Mouse (Mus musculus): ENCODE data around the gene Brd2.
A peak's percentile ranks its signal among the peaks of the same experiment; 100 is the strongest.

The Brd2 gene

DNA sequence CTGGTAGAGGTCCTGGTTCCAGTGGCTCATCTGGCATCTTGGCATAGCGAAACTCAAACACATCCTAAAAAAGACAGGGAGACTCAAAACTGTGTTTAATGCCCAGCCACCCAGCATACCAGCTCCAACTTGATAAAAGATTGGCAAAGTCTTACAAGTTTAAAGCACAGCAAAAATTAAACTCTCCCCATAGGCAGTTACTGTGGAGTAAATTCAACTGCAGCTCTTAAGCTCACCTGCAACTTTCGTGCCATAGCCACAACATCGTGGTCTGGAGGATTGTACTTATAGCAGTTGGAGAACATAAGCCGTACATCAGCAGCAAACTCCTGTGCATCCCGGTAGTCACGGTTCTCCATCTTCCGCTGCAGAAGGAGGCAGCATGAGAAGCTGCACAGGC is 8.3 kb downstream of the Brd2 start:
- no peak for DNase-seq (ENCODE audit: low spot score in 2 of 2)

DNA sequence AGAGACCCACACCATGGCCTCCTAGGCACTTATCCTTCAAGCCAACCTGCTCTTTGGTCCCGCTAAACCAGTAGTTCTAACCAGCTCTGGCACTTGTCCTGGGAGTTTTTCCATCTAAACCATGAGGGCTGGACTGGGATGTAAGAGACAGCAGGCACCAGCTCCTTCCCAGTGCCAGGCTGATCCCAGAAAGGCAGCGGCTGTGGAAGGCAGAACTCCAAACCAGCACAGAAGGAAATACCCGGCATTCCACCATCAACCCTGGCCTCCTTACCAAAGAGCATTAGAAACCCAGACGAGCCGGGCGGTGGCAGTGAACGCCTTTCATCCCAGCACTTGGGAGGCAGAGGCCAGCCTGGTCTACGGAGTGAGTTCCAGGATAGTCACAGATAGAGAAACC is 12.1 kb downstream of the Brd2 start:
- DNase-seq (ENCODE audit: low spot score in 2 of 2) = no peak

DNA sequence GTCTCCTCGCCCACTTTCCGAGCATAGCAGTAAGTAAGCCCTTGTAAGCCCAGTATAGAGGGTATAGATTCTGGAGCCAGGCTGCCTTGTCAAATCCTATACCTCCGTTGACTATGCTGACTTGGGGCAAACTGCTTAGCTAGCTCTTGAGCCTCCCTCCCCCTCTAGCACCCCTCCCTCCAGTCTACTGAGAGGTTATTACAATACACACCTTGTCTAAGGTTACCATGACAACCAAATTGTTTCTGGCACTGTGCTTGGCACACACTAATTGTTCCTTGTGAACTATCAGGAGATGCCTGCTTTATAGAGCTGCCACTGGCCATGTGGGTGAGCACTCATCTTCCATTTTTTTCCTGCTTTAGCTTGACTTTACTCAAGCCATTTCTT is 12.6 kb downstream of the Brd2 start:
- DNase-seq (ENCODE audit: low spot score in 2 of 2) = no peak

DNA sequence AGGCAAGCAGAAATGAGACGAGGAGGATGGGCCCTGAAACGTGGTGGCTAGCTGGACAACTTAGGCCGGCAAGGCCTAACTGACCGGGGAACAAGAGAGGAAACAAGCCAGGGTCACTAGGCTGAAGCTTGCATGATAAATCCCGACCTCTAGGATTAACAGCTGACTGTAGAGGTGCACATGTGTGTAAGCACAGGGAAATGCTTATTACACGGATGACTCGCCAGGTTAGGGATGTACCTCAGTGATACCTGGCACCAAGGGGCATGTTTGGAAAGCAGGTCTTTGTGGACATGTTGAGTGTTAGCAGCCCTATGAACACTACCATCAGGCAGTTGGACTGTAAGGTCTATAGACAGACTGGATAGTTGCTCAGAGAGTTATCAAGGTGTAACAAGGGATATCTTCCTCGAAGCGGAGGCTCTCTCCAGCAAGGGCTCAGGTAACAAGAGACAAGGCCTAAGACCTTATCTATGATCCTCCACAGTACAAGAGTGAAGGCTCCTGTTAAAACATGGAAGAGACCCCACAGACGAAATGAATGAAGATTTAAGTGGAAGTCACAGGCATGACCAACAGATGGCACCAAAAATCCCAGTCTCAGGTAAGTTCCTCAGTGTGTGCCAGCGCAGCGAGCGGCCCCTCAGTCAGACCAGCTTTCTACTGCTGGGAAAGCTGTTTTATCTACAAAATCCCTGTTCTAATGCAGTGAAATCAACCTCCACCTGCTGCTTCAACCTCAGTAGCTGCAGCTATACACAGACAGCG is 13.2 kb downstream of the Brd2 start:
- no peak for DNase-seq (ENCODE audit: low spot score in 2 of 2)

DNA sequence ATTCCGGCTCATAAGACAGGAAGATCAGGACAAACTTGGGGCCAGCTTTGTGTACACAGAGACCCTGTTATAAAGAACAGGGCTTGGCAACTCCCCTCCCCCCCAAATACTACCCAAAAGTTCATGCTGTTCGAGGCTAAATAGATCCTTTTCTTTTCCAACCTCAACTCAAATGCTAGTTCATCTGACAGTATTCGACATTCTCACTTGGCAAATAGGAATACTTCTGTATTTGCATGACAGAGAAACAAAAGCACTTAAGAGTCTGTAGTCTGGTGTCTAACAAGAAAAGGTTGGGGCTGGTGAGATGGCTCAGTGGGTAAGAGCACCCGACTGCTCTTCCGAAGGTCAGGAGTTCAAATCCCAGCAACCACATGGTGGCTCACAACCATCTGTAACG is 14.0 kb downstream of the Brd2 start:
- no peak for DNase-seq (ENCODE audit: low spot score in 2 of 2)

DNA sequence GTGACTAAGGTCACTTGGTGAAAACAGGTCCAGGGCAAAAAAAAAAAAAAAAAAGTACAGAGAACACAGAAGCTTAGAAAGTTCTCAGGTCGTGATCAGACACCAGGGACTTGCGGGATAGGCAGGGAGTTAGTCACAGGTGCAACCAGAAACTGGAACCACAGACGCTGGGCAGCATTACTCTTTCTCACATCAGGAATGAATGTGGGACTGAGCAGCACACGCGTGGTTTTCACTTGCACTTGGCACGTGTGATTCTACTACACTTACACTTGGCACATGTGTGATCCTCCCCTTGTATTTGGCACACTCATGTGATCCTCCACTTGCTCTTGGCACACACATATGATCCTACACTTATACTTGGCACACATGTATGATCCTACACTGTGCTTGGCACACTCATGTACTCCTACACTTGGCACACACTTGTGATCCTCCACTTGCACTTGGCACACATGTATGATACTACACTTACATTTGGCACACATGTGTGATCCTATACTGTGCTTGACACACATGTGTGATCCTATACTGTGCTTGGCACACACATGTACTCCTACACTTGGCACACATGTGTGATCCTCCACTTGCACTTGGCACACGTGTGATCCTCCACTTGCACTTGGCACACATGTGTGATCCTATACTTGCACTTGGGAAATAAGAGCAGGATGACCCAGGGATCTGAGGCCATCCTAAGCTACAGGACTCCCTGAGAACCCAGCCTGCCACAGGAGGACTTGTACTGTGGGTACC is 15.1 kb downstream of the Brd2 start:
- DNase-seq (ENCODE audit: low spot score in 2 of 2) = no peak

DNA sequence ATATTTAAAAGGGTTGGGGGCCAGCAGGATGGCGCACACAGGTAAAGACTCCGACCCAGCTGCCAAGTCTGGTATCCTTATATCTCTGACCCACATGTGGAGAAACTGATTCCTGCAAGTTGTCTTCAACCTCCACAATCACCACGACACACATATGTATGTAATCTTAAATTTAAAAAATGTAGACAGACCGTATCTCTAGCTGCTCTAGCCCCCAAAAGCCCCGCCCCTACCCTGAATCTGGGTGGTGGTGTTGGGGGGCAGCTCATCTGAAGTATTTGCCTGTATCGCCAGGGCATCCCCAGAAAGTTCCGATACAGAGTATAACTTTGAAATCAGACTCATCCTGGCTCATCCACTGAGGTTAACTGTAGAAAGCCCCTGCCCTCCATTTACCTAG is 15.9 kb downstream of the Brd2 start:
- no peak for DNase-seq (ENCODE audit: low spot score in 2 of 2)

DNA sequence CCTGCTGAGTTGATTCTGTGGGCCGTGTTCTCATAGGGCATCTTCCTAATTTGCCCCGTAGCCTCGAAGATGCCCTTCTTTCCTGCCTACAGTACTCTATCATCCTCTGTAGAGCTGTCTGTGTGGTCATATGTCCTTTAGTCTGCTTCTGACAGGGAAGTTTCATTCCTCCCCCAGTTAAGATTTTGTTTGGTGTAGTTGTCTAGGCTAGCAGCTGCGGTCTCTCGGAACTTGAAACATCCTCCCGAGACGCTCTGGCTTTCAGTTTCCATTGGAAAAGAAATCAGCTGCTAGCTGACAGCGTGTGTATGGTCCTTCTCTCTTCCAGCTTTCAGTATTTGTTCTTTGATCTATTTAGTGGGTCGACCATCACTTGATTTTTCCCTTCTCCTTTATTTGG is 17.6 kb downstream of the Brd2 start:
- no peak for DNase-seq (ENCODE audit: low spot score in 2 of 2)

DNA sequence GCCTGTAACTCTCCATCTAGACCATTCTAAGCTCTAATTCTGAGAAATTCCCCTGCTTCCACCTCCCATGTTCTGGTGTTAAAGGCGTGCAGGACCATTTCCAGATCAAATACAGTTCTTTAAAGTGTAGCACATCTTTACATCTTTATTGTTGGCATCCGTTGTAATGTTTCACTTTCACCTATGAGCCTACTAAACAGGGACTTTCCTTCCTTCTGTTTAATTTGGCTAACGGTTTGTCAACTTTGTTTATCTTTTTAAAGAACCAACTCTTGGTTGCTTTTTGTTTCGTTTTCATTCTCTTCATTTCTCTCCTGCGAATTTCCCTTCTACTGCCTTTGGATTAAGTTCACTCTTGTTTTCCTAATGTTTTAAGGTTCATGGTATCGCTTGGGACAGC is 19.6 kb downstream of the Brd2 start:
- no peak for DNase-seq (ENCODE audit: low spot score in 2 of 2)

DNA sequence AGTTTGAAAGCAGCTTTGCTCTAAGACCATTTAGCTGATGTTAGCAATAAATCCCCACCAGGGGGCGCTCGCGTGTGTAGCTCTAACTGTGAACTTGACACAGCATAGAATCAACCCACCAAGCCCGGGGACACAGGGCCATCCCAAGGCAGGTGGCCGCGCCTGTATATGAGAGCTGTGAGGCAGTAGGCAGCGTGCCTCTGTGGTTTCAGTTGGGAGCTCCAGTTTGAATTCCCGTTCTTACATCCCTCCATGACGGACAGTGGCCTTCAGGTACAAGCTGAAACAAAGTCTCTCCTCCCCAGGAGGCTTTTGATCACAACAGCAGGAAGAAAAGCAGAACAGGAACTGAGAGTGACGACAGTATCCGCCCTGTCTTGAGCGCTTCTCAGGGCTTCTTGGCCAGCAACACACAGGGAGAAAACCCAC is 20.8 kb downstream of the Brd2 start:
- peak; percentile 94 to 99 for DNase-seq (ENCODE audit: low spot score in 2 of 2)

DNA sequence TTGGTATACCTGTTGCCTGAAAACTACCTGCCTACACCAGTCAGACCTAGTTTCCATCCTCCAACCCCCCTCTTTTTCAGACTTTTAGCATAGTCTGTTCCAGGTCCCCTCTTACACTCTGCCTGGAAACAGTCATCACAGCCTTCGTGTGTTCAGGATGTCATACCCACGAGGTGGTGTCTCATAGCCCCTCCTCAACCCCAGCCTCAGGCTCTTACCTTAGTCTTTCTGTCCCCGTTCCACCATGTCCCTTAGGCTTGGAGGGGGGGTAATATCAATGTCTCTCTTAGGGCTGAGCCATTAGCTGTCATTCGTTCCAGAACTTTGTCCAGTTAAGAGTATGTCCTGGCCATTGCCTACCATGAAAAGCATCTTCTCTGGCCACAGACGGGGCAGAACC is 21.2 kb downstream of the Brd2 start:
- DNase-seq (ENCODE audit: low spot score in 2 of 2) = no peak

DNA sequence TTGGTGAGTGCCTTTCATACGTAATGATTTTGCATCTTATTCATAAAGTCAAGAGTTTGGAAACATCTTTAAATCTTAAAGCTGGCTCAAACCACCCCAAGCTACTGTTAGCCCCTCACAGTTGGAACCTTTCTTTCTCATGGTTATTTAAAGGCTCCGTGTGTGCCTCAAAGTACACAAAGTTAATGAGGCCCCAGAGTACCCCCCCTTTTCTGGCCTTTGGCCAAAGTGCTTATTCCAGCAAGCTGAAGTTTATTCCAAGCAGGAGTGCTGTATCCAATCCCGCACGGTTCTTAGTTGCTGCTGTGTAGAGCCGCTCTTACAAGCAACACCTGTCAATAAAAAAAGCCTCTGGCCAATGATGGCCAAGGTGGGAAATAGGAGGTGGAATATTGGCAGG is 22.9 kb downstream of the Brd2 start:
- no peak for DNase-seq (ENCODE audit: low spot score in 2 of 2)

DNA sequence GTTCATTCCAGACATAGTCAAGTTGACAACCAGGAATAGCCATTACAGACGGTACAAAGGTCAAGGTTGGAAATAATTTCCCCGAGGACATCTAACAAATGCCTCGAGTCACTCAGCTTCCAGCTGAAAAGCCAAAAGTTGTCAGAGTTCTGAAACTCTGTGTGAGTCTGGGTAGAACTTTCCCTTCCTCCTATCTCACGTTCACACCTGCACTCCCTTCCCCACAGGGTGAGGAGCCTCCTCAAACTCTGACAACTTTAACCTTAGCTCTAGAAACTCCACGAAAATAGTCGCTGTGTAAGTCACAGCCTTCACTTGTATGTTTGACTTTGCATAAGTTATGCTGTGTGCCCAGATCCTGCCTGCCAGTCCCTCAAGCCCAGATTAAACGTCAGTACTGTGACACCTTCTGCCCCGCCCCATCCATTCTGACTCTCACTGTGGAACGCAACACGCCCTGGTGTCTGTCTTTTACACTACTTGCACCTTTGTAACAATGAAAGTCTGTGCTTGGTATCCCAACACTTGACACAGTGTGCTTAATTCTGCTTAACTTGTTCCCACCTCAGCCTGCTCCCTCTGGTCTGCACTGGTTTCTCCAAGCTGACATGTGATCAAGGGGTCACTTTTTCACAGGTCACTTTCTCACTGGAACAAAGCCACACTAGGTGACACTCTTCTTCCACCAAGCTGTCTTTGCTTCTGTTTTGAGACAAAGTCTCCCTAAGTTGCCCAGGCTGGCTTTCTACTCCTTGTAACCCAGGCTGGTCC is 23.5 kb downstream of the Brd2 start:
- no peak for DNase-seq (ENCODE audit: low spot score in 2 of 2)

DNA sequence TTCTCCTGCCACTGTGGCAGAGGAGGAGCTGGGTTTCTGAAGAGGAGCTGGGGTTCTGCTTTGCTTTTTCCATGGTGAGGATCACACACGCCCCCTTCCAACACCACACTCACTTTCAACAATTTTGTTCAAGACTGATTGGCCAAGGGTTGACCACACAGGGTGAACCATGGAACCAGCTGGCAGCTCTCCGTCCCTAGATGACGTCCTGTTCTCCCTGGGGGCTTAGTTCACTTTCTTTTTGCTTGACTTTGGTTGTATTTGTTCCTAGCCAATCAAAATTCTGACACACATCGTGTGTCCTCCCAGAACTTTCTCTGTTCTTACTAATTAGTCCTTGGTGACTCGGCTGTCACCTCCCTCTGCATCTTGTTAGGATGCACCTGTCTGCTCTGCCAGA is 25.2 kb downstream of the Brd2 start:
- DNase-seq (ENCODE audit: low spot score in 2 of 2) = no peak

DNA sequence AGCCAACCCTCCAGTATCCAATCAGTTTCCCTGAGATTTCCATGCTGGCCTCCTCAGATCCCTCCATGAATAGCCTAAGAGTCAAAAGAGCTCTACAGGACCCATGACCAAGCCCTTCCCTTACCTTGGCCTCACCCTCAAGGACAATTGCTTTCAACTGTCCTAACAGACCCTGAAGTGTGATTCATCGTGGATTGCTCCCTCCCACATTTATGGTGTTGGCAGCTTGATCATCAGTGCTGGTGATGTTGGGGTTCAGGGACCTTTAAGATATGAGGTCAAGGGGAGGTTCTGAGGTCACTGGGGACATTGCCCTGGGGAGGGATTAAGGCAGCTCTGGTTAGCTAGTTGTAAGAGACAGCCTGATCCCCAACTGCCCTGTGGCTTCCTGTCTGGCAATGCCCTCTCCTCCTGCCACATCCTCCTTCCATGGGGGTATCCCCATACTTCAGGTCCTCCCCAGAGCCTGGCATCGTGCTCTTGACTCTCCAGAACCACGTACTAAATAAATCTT is 25.9 kb downstream of the Brd2 start:
- DNase-seq (ENCODE audit: low spot score in 2 of 2) = no peak

DNA sequence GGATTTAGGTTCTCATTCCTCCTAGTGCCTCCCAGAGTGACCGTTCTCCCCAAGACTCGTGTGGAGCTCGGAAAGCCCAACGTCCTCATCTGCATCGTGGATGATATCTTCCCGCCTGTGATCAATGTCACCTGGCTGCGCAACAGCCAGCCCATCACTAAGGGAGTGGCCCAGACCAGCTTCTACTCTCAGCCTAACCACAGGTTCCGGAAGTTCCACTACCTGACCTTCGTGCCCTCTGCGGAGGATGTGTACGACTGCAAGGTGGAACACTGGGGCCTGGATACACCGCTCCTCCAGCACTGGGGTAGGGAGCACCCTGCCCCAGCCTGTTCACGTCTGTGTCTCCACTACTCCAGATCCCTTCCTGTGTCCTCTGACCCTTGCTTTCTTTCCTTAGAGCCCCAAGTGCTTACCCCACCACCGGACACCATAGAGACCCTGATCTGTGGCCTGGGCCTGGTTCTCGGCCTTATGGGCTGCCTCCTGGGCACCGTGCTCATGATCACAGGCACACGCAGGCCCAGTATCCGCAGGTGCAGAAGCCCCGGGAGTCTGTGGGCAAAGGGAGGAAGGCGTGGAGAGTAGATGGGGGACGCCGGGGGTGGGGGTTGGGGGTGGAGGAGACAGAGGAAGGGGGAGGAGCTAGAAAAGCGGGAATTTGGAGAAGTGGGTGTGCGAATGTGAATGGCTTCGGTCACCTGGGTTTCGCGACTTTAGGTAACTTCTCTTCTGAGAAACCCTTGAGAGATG is 28.0 kb downstream of the Brd2 start:
- no peak for DNase-seq (ENCODE audit: low spot score in 2 of 2)

DNA sequence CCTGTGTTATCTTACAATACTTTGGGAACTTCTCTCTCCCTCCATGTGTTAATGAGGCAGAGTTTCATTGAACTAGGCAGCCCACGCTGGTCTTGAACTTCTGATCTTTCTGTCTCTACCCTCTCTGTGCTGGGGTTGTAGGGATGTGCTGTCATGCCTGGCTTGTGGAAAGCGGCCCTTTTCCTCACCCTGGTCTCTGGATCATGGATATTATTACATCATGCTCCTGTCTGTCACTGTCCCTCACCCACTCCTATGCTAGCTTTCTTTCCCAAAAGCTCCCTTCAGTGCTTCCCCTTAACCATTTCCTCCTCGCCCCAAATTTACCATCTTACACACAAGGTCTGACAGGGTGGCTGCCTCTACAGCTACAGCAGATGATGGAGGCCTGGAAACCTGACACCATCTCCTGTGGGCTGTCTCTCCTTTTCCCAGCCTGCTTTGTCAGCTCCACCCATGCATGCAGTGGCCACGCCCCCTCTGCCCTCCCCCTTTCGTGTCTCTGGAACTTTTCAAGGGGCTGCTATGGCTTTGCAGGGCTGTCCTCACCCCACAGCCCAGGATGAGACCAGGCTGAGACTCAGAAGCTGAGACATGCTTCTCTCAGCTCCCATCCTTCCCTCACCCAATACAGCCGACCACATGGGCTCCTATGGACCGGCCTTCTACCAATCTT is 29.1 kb downstream of the Brd2 start:
- DNase-seq (ENCODE audit: low spot score in 2 of 2) = peak in 1 of 2 experiments; percentile 46

DNA sequence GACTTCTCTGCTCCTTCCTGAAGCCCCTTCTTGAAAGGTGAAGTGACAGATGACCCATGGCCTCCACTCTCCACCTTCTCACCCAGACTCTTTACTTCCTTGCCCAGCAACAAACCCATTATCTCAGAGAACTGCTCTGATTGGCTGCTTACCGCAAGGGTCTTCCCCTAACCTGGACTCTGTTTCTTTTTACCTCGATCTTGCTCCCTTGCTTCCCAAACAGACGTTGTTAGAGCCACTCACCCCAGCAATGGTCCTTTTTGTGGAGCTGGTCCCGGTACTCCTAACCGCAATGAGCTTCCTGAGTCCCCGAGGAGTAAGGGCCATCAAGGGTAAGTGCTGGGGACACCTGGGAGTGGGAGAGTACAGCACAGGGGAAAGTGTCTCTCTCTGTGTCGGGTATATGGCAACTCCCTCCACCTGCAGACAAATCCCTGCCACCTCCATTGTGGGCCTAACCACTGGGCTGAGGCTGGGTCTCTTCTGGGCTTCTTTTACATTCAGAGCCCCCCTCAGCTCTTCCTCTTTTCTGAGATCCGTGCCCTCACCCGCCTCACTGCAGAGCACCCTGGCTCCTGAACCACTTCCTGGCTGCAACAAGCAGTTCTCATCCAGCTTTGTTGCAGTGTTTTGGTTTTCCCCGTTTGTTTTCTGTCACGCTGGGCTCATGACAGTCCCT is 30.1 kb downstream of the Brd2 start, which contains the start of gene H2-Oa:
Gene H2-Oa, plus strand, starts transcription at position 144 of the 679 bp plus-strand sequence.
- peak in 1 of 2 experiments; percentile 30 for DNase-seq (ENCODE audit: low spot score in 2 of 2)

DNA sequence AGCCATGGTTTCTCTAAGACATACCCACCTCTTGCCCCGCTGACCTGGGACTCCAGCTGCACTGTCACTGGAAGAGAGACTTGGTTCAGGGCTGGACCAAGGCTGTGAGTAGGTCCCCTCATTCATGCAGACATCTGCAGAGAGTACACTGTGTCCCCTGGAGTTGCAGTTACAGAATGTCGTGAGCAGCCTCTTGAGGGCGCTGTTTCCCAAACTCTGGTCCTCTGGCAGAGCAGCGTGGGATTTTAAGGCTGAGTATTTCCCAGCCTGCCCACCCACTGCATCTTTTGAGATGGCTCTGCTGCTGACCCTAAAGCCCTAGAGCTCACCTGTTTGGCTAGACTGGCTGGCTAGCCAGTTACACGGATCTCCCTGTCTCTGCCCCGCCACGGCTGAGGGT is 31.5 kb downstream of the Brd2 start:
- peak; percentile 48 to 84 for DNase-seq (ENCODE audit: low spot score in 2 of 2)

DNA sequence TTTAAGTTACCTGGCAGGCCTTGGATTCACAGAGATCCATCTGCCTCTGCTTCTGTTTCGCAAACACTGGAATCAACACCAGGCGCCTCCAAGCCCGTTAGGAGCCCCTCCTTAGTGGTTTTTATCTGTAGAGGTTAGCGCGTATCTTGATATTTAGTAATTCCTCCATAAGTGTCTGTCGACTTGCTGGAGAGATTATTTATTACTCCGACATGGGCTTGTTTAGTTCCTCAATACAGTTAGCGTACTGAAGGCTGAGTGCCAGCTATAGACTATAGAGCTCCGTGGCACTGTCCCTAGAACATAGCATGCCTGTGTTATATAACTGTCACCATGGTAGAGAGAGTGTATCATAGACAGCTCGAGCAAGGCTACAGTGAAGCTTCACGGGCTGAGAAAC is 34.3 kb downstream of the Brd2 start:
- no peak for DNase-seq (ENCODE audit: low spot score in 2 of 2)
